In the genomic region with DNA sequence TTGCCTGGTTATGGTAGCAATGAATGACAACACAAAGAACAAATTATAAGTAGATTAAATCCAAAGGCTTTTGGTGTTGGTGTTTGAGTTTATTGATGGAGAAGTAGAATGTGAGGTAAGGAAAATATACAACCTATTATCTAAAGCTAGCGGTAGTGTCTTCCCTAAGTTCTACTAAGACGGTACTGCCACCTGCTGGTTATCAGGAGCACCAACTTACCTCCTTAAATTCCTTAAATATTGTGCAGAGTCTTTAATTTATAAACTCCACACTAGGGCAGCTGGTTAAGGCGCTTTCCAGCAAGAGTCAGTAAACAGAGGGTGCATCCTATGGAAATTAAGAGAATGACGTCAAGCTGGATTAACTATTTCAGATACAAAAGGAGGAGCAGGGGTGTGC, we compare ENCODE assay signal across 10 mouse cellular contexts. TPM values are rescaled to one million over a fixed set of nuclear protein-coding genes. Genes with fewer than 3 reads are reported as not detected.
DNase-seq lines count a peak whose midpoint lies in the region; ATAC-seq and TF ChIP-seq lines count a peak whose summit lies in the region.
"Had no signal": no experiment of that assay in that cellular context is flagged by ENCODE, and none has a peak within 500 bp of the region (broad histone marks: within the 10 kb centered on the region; RNA-seq: fewer than 3 reads in every experiment).

No protein-coding gene starts in this region.

- H3K4me3 ChIP-seq in forebrain, postnatal 0 days (ENCODE audit: low read depth, low read length) = no peak overlapping the region
- no peak overlapping the region for H3K4me3 ChIP-seq in forebrain, embryonic 13.5 days
- no peak overlapping the region for H3K4me3 ChIP-seq in midbrain, postnatal 0 days (ENCODE audit: low read depth, low read length)
- no peak overlapping the region for H3K4me3 ChIP-seq in midbrain, embryonic 13.5 days (replicated peaks)
- H3K4me3 ChIP-seq: heart, embryonic 15.5 days; midbrain, embryonic 12.5 days had no signal

- peak; percentile 71 for TF ChIP-seq CTCF in forebrain, postnatal 0 days (IDR thresholded peaks at IDR 0.05; ENCODE audit: low read depth)
- TF ChIP-seq CTCF in midbrain, postnatal 0 days (IDR thresholded peaks at IDR 0.05) = peak; percentile 79
- peak; percentile 40; the same call in 1 of the 2 replicates for TF ChIP-seq CTCF in brain, embryonic 14.5 days (IDR thresholded peaks at IDR 0.05; ENCODE audit: borderline replicate concordance, extremely low read depth, insufficient read depth, insufficient read length)

- H3K9ac ChIP-seq in forebrain, postnatal 0 days = no peak overlapping the region
- H3K9ac ChIP-seq in forebrain, embryonic 13.5 days = no peak overlapping the region
- no peak overlapping the region for H3K9ac ChIP-seq in midbrain, postnatal 0 days (replicated peaks; ENCODE audit: low read length, poor library complexity, severe bottlenecking)
- H3K9ac ChIP-seq in midbrain, embryonic 13.5 days (replicated peaks) = no peak overlapping the region
- H3K9ac ChIP-seq: heart, embryonic 15.5 days; midbrain, embryonic 12.5 days had no signal

- peaks cover 28% of the 10 kb centered on the region; the same call in 1 of the 2 replicates for H3K36me3 ChIP-seq in forebrain, postnatal 0 days (ENCODE audit: insufficient read depth)
- peaks cover 38% of the 10 kb centered on the region for H3K36me3 ChIP-seq in forebrain, embryonic 13.5 days (ENCODE audit: poor library complexity, severe bottlenecking)
- peaks cover 10% of the 10 kb centered on the region for H3K36me3 ChIP-seq in midbrain, postnatal 0 days (ENCODE audit: insufficient read depth, low read length)
- peaks cover 54% of the 10 kb centered on the region for H3K36me3 ChIP-seq in midbrain, embryonic 13.5 days

- intact Hi-C loops in heart, postnatal 10 days (cut with DNase I) = loop anchor here (1.0 to 5.0 kb wide), 2 partner anchors 162 to 249 kb away; a partner anchor contains a TSS

- no peaks in the 10 kb centered on the region for H3K4me1 ChIP-seq in forebrain, postnatal 0 days (ENCODE audit: insufficient read depth)
- no peaks in the 10 kb centered on the region for H3K4me1 ChIP-seq in forebrain, embryonic 13.5 days
- no peaks in the 10 kb centered on the region for H3K4me1 ChIP-seq in midbrain, postnatal 0 days (ENCODE audit: insufficient read depth, low read length)
- H3K4me1 ChIP-seq in midbrain, embryonic 13.5 days (replicated peaks) = no peaks in the 10 kb centered on the region
- H3K4me1 ChIP-seq: heart, embryonic 15.5 days; midbrain, embryonic 12.5 days had no signal

- no peak overlapping the region for H3K27ac ChIP-seq in forebrain, postnatal 0 days (ENCODE audit: low read depth, low read length)
- H3K27ac ChIP-seq in forebrain, embryonic 13.5 days = no peak overlapping the region
- no peak overlapping the region for H3K27ac ChIP-seq in midbrain, postnatal 0 days (ENCODE audit: low read depth, low read length)
- no peak overlapping the region for H3K27ac ChIP-seq in midbrain, embryonic 13.5 days
- H3K27ac ChIP-seq: heart, embryonic 15.5 days; midbrain, embryonic 12.5 days had no signal

- ATAC-seq in forebrain, postnatal 0 days = 0 out of 2 replicates have a peak, but pooled peaks have one; percentile 34
- ATAC-seq in forebrain, embryonic 13.5 days = no peak
- no peak for ATAC-seq in midbrain, postnatal 0 days (ENCODE audit: low FRiP score)
- ATAC-seq in midbrain, embryonic 13.5 days = no peak
- ATAC-seq in megakaryocyte progenitor cell, adult 5-6 weeks (replicated peaks; ENCODE audit: poor library complexity) = peak; percentile 83

- H3K9me3 ChIP-seq in forebrain, postnatal 0 days (ENCODE audit: low read length) = no peaks in the 10 kb centered on the region
- no peaks in the 10 kb centered on the region for H3K9me3 ChIP-seq in forebrain, embryonic 13.5 days (replicated peaks)
- no peaks in the 10 kb centered on the region for H3K9me3 ChIP-seq in midbrain, postnatal 0 days (ENCODE audit: low read length)
- no peaks in the 10 kb centered on the region for H3K9me3 ChIP-seq in midbrain, embryonic 13.5 days
- H3K9me3 ChIP-seq: heart, embryonic 15.5 days; midbrain, embryonic 12.5 days had no signal

- H3K27me3 ChIP-seq in forebrain, postnatal 0 days (ENCODE audit: insufficient read depth, low read length) = no peaks in the 10 kb centered on the region
- H3K27me3 ChIP-seq in forebrain, embryonic 13.5 days = no peaks in the 10 kb centered on the region
- H3K27me3 ChIP-seq in midbrain, postnatal 0 days (ENCODE audit: insufficient read depth, low read length) = no peaks in the 10 kb centered on the region
- no peaks in the 10 kb centered on the region for H3K27me3 ChIP-seq in midbrain, embryonic 13.5 days
- H3K27me3 ChIP-seq: heart, embryonic 15.5 days; midbrain, embryonic 12.5 days had no signal

- TF ChIP-seq POLR2A in brain, embryonic 14.5 days (IDR thresholded peaks at IDR 0.05; ENCODE audit: borderline replicate concordance, extremely low read depth, insufficient read depth, insufficient read length, poor library complexity, severe bottlenecking) = no peak

- H3K4me2 ChIP-seq in forebrain, postnatal 0 days (ENCODE audit: low read depth) = no peak overlapping the region
- no peak overlapping the region for H3K4me2 ChIP-seq in forebrain, embryonic 13.5 days
- no peak overlapping the region for H3K4me2 ChIP-seq in midbrain, postnatal 0 days (ENCODE audit: low read depth, low read length, poor library complexity, severe bottlenecking)
- H3K4me2 ChIP-seq in midbrain, embryonic 13.5 days (replicated peaks) = no peak overlapping the region
- H3K4me2 ChIP-seq: heart, embryonic 15.5 days; midbrain, embryonic 12.5 days had no signal

- WGBS in forebrain, postnatal 0 days = 49% methylated on average over 4 of the region's 4 CpGs
- 44% methylated on average over 4 of the region's 4 CpGs for WGBS in forebrain, embryonic 13.5 days
- 38% methylated on average over 4 of the region's 4 CpGs for WGBS in midbrain, postnatal 0 days
- 47% methylated on average over 4 of the region's 4 CpGs for WGBS in midbrain, embryonic 13.5 days

- DNase-seq in forebrain, postnatal 0 days = peak; percentile 74
- DNase-seq in midbrain, postnatal 0 days (ENCODE audit: low spot score) = peak; percentile 83
- peak; percentile 84 for DNase-seq in brain, embryonic 14.5 days (ENCODE audit: low read depth)
- DNase-seq in heart, postnatal 10 days = peak; percentile 49 to 72
- DNase-seq in ovary, postnatal 10 days (ENCODE audit: low spot score) = no peak

RNA-seq across cellular contexts. Expression of a gene that starts 20.2 kb away (rescaled TPM):
- total RNA-seq in forebrain, postnatal 0 days (2014; rRNA removed) = 28.1 and 31.1 TPM in 2 replicates
- polyA plus RNA-seq in forebrain, postnatal 0 days (2015; fragmentation: Nextera tagmentation; extraction: Ambion mirVana) = 16.9 and 20.0 TPM in 2 replicates
- 6.2 and 8.0 TPM in 2 replicates for polyA plus RNA-seq in forebrain, embryonic 13.5 days (2015; fragmentation: Nextera tagmentation; extraction: Ambion mirVana)
- 20.7 and 23.7 TPM in 2 replicates for total RNA-seq in midbrain, postnatal 0 days (2014; rRNA removed)
- polyA plus RNA-seq in midbrain, postnatal 0 days (2015; fragmentation: Nextera tagmentation; extraction: Ambion mirVana) = 23.3 and 25.0 TPM in 2 replicates
- 8.7 and 9.8 TPM in 2 replicates for polyA plus RNA-seq in midbrain, embryonic 13.5 days (2015; fragmentation: Nextera tagmentation; extraction: Ambion mirVana)
- 13.0 and 15.7 TPM in 2 replicates for polyA plus RNA-seq in brain, embryonic 14.5 days (2012; rRNA removed)
- 1 to 10 TPM; 6.9 to 8.2 TPM for total RNA-seq in heart, postnatal 10 days (2021)
- 3.6 and 7.1 TPM in 2 replicates for total RNA-seq in megakaryocyte progenitor cell, adult 5-6 weeks (2015)
- total RNA-seq in megakaryocyte progenitor cell, adult 5-6 weeks (2017) = 2.9 and 3.6 TPM in 2 replicates

Comparison
In these comparisons a context has a peak if more than half of its experiments do, and no peak if none do; other contexts are left out.
1. ATAC-seq: peak in forebrain, postnatal 0 days (single experiment) and megakaryocyte progenitor cell, adult 5-6 weeks (single experiment); none in forebrain, embryonic 13.5 days (single experiment), midbrain, postnatal 0 days (single experiment) and midbrain, embryonic 13.5 days (single experiment).
2. Peak in every context shown above with its lines, with median percentiles within 50 percentile points of each other: CTCF ChIP-seq.